Mouse (Mus musculus) erythroblast, embryonic 14.5 days (primary cell): ENCODE measurements at regions not wholly inside any gene's neighbourhood (a gene's known extent, or its start where the extent isn't known, plus 50 kb on each side); places are given as distances from the start of the nearest gene placed in this dataset.

Source experiments
- GATA1 ChIP-seq: IDR thresholded peaks from 2 replicates; pipeline ENCODE4 v1.6.1; 2012; ENCODE audit warnings: low read length, inconsistent platforms, mixed read lengths
- TAL1 ChIP-seq: IDR thresholded peaks from 3 replicates; pipeline ENCODE4 v1.6.1; 2012; ENCODE audit warnings: low read length, inconsistent platforms, mixed read lengths

- no peak for TF ChIP-seq GATA1
- no peak for TF ChIP-seq TAL1
Observed at GRCm38 (mm10) chr6:100107066-100107465, 180.2 kb downstream of the Rybp start.
